Mouse (Mus musculus) adrenal gland, adult 2 months (tissue): ENCODE data around the gene Pdcd7. TPM values are rescaled to one million over a fixed set of nuclear protein-coding genes. Genes with fewer than 3 reads are reported as not detected.

Experiments used
- DNase-seq: peaks from one replicate; pipeline ENCODE4 v3.0.0; 2021
- polyA plus RNA-seq: library from polyadenylated mRNA; depleted of rRNA; stranded (reverse); fragments of >200 nt; gene quantifications from 2 replicates; pipeline ENCODE4 v1.2.3, GENCODE M21; 2012; rRNA removed
- total RNA-seq, 2 experiments: library from RNA; stranded (reverse); gene quantifications; 2 replicates each; pipeline ENCODE4 v1.2.3; 2021

Pdcd7 gene
- total and polyA plus RNA-seq, 3 experiments = 14.2 to 22.7 (median 16.8) TPM

DNA sequence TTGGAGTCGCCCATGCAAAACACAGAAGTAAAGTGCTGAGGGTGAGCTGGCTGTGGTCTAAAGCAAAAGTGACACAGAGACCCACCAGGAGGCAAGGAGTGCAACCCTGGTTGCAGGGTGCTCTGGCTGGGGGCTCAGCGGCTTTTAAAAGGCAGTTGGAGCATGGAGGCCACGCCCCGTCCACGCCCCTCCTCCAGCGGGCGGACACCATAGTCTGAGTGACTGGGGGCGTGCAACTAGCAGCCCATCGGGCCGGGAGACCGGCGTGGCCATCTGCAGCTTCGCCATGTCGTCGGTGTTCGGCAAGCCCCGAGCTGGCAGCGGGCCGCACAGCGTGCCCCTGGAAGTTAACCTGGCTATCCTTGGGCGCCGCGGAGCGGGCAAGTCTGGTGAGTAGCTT lies 52.4 kb downstream of the Pdcd7 start, which contains the start of gene Rasl12:
Gene Rasl12 (plus strand): TSS at position 228 of the 400 bp plus-strand sequence.
- peak; percentile 74 for DNase-seq

DNA sequence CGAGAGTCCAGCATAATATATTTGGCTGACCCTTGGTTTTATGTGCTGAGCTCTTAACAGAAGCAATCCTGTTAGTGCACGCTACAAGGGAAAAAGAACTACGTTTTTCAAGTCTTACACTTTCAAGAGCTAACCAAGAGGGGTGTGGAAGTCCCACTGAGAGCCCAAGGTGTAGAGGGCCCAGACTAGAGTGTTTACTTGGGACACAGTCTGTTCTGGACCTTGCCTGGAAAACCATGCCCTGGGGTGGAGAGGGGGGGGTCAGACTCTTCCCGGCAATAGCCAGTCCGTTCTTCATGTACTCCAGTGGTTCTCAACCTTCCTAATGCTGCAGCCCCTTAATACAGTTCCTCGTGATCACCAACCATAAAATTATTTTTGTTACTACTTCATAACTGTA lies 54.0 kb downstream of the Pdcd7 start:
- DNase-seq = no peak

DNA sequence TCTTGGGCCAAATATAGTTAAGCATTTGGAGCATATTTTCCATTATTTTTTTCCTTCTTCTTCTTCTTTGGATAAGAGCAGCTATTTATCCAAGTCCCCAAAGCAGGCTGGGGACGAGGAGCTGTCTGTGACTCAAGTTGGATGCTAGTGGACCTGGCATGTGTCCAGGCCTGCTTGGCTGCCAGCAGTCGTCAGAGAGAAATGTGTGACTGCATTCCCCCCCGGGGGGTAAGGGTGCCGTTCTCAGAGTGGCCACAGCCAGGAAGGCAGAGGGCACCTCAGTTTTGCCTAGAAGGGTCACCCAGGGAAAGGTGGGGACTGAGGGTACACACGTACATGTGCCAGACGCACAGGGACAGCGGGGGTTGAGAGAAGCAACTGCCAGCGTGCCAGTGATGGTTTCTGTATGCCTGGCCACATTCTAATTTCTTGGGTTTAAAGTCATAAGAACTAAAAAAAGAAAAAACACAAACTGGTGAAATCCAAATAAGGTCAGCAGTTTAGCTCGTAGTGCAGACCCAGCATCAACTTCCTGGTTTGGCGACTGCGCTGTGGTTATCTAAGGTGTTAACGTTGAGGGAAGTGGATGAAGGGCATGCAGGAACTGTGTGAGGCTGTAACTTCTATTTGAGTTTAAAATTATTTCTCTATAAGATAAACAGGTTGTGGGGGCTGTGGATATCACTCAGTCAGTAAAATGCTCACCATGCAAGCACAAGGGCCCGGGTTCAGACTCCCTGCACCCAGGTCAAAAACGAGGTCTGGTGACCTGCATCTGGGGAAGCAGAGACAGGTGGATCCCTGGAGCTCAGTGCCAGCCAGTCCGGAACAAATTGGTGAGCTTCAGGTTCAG lies 58.7 kb downstream of the Pdcd7 start:
- peak; percentile 91 for DNase-seq

DNA sequence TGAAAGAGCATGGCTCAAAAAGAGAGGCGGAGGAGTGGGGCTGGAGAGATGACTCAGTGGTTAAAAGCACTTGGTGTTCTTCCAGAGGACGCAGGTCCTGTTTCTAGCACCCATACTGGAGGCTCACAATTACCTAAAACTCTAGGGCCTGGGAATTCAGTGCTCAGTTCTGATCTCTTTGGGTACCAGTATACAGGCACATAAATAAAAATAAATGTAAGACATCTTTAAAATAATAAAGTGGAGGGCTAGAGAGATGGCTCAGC lies 59.2 kb downstream of the Pdcd7 start:
- DNase-seq = peak; percentile 35

DNA sequence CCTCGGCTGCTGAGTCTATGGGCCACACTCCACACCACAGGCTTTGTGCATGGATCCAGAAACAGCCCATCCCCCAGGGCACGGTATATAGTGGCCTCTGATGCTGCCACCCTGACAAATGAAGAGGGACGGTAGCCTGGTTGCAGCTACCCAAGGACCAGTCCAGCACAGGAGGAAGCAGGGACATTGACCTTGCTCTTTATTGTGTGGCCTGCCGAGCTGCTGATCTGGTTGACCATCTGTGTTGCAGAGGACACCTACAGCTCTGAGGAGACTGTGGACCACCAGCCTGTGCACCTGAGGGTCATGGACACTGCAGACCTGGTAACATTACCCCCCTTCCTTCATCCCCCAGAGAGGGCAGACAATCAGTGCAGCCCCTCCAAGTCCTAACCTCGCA lies 61.4 kb downstream of the Pdcd7 start:
- peak; percentile 27 for DNase-seq

DNA sequence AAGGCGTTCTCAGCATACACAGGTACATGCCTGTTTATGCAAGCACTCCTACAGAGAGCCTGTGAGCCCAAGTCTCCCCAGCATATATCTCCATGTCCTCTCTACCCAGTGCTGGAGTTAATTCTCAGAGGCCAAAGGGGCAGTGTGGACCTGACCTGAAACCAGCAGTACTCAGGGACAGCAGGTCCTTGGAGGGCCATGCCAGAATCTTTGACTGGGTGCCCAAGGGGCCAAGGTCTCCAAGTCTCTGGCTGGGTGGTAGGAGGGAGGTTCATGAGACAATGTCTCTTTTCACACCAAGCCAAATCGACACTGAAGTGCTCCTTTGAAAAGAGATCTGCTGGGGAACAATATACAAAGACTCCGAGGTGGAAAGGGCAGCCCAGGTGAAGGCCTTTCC lies 62.0 kb downstream of the Pdcd7 start:
- peak; percentile 69 for DNase-seq

DNA sequence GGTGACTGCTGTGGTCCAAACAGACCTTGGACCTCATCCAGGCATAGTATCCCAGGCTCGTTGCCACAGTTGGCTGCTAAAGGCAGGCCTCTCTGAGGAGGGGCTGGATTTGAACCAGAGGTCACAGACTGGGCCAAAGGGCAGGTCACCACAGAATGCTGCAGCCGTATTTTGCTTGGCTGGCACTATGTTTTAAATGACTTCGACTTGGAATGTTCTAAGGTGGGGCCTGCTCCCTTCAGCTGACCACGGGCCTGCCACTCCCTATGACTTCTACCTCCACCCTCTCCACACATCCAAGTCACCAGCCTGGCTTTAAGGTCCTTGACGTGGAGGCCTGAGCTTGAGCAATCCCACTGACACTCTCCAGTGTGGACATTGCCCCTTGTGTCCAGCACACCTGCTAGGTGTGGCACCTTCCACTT lies 63.0 kb downstream of the Pdcd7 start:
- peak; percentile 69 for DNase-seq

Other genes starting within 250 kb of the Pdcd7 start
- 10 to 100 TPM; 22.5 to 33.7 TPM for gene Igdcc4, start 244.6 kb upstream of the Pdcd7 start, total RNA-seq
- 37.5 and 38.9 TPM in 2 replicates for gene Igdcc4, start 244.6 kb upstream of the Pdcd7 start, polyA plus RNA-seq
- 1 to 10 TPM; 1.1 to 1.4 TPM for gene Igdcc3, start 204.9 kb upstream of the Pdcd7 start, total RNA-seq
- gene Igdcc3, start 204.9 kb upstream of the Pdcd7 start, polyA plus RNA-seq = 2.6 and 4.8 TPM in 2 replicates
- 10 to 100 TPM; 13.5 to 22.3 TPM for gene Parp16, start 150.8 kb upstream of the Pdcd7 start, total RNA-seq
- gene Parp16, start 150.8 kb upstream of the Pdcd7 start, polyA plus RNA-seq = 41.9 and 49.8 TPM in 2 replicates
- 1 to 10 TPM; 4.6 to 8.5 TPM for gene Cilp, start 80.9 kb upstream of the Pdcd7 start, total RNA-seq
- 2.3 and 3.7 TPM in 2 replicates for gene Cilp, start 80.9 kb upstream of the Pdcd7 start, polyA plus RNA-seq
- 10 to 100 TPM; 56.3 to 75.6 TPM for gene Clpx, start 51.8 kb upstream of the Pdcd7 start, total RNA-seq
- gene Clpx, start 51.8 kb upstream of the Pdcd7 start, polyA plus RNA-seq = 20.2 and 26.2 TPM in 2 replicates
- gene Ubap1l, start 14.9 kb downstream of the Pdcd7 start, total RNA-seq = under 1 TPM; 0.45 to 0.84 TPM
- gene Ubap1l, start 14.9 kb downstream of the Pdcd7 start, polyA plus RNA-seq = 0.73 and 1.3 TPM in 2 replicates
- gene Kbtbd13, start 45.5 kb downstream of the Pdcd7 start, total RNA-seq = under 1 TPM in 1 of 2 experiments, not detected in 1; 0.97 TPM
- gene Kbtbd13, start 45.5 kb downstream of the Pdcd7 start, polyA plus RNA-seq = 0.44 and 0.77 TPM in 2 replicates
- 10 to 100 TPM in 1 of 2 experiments, 1 to 10 TPM in 1; 7.5 to 20.4 TPM for gene Rasl12, start 52.4 kb downstream of the Pdcd7 start, total RNA-seq
- gene Rasl12, start 52.4 kb downstream of the Pdcd7 start, polyA plus RNA-seq = 19.2 and 23.2 TPM in 2 replicates
- gene Slc51b, start 76.9 kb downstream of the Pdcd7 start, total RNA-seq = under 1 TPM in 1 of 2 experiments, not detected in 1; 0.43 TPM
- gene Slc51b, start 76.9 kb downstream of the Pdcd7 start, polyA plus RNA-seq = not detected in 2 replicates
- 10 to 100 TPM; 11.0 to 16.6 TPM for gene Mtfmt, start 89.7 kb downstream of the Pdcd7 start, total RNA-seq
- 6.5 and 7.0 TPM in 2 replicates for gene Mtfmt, start 89.7 kb downstream of the Pdcd7 start, polyA plus RNA-seq
- gene Spg21, start 114.8 kb downstream of the Pdcd7 start, total RNA-seq = 10 to 100 TPM; 47.7 to 73.6 TPM
- 16.2 and 22.4 TPM in 2 replicates for gene Spg21, start 114.8 kb downstream of the Pdcd7 start, polyA plus RNA-seq
- 1 to 10 TPM in 1 of 2 experiments, under 1 TPM in 1; 0.32 to 3.3 TPM for gene Ankdd1a, start 174.1 kb downstream of the Pdcd7 start, total RNA-seq
- 0.45 and 0.98 TPM in 2 replicates for gene Ankdd1a, start 174.1 kb downstream of the Pdcd7 start, polyA plus RNA-seq
- gene Plekho2, start 233.9 kb downstream of the Pdcd7 start, total RNA-seq = 10 to 100 TPM; 49.9 to 61.0 TPM
- gene Plekho2, start 233.9 kb downstream of the Pdcd7 start, polyA plus RNA-seq = 48.8 and 61.6 TPM in 2 replicates
- under 1 TPM; 0.29 to 0.45 TPM for gene Pif1, start 241.1 kb downstream of the Pdcd7 start, total RNA-seq
- 0.42 and 0.46 TPM in 2 replicates for gene Pif1, start 241.1 kb downstream of the Pdcd7 start, polyA plus RNA-seq